Mouse (Mus musculus) embryonic facial prominence, embryonic 12.5 days (tissue): ENCODE measurements around the gene Nebl. TPM values are rescaled to one million over a fixed set of nuclear protein-coding genes. Genes with fewer than 3 reads are reported as not detected.
A peak's percentile ranks its signal among the peaks of the same experiment; 100 is the strongest.

ENCODE experiments used
- ATAC-seq: fragments of 200-750 bp; cut with Nextera tagmentation; 2 replicates; pipeline ENCODE4 v1.8.0; 2017; ENCODE audit not compliant: insufficient number of reproducible peaks, insufficient read depth, low FRiP score, low TSS enrichment
- H3K27ac ChIP-seq: fragments of 300-500 bp; sonication (generic); 2 replicates; pipeline ENCODE4 v1.5.1; 2016; ENCODE audit warnings: mild to moderate bottlenecking
- H3K27me3 ChIP-seq: fragments of 300-500 bp; sonication (generic); 2 replicates; pipeline ENCODE4 v1.6.1; 2016; ENCODE audit warnings: mild to moderate bottlenecking, moderate library complexity
- H3K36me3 ChIP-seq: fragments of 300-500 bp; sonication (generic); 2 replicates; pipeline ENCODE4 v1.6.1; 2016; ENCODE audit warnings: mild to moderate bottlenecking
- H3K4me1 ChIP-seq: fragments of 300-500 bp; sonication (generic); 2 replicates; pipeline ENCODE4 v1.6.1; 2016
- H3K4me2 ChIP-seq: fragments of 300-500 bp; sonication (generic); replicated peaks from 2 replicates; pipeline ENCODE4 v1.6.1; 2016; ENCODE audit warnings: mild to moderate bottlenecking, moderate library complexity
- H3K4me3 ChIP-seq: fragments of 300-500 bp; sonication (generic); 2 replicates; pipeline ENCODE4 v1.5.1; 2016; ENCODE audit warnings: mild to moderate bottlenecking
- H3K9ac ChIP-seq: fragments of 300-500 bp; sonication (generic); 2 replicates; pipeline ENCODE4 v1.6.1; 2016; ENCODE audit warnings: mild to moderate bottlenecking, moderate library complexity
- H3K9me3 ChIP-seq: fragments of 300-500 bp; sonication (generic); 2 replicates; pipeline ENCODE4 v1.6.1; 2016; ENCODE audit warnings: mild to moderate bottlenecking, moderate library complexity
- WGBS: fragments of 180-500 bp; shearing (Covaris S2); methylation state at CpG from one replicate; pipeline ENCODE4 v1.1.7; 2016; 5-methylcytosine and 5-hydroxymethylcytosine counted together
- polyA plus RNA-seq: library from polyadenylated mRNA; unstranded; fragments of >200 nt; fragmentation: Nextera tagmentation; extraction: Ambion mirVana; gene quantifications from 2 replicates; pipeline ENCODE4 v1.2.1, GENCODE M21; 2016

Gene Nebl
- polyA plus RNA-seq, 1 experiment from 2014 or later = 9.4 TPM

- WGBS = 83% methylated on average over 12 of the region's 12 CpGs
- no peak overlapping the region for H3K9ac ChIP-seq
Observed at GRCm38 (mm10) chr2:17531355-17532105, 199.7 kb downstream of the Nebl start.

GRCm38 (mm10) chr2:17525739-17526526, 205.3 kb downstream of the Nebl start:
- Histone ChIP-seq H3K27ac (no peak overlapping the region), H3K4me2 (no peak overlapping the region), H3K4me1 (peaks cover 17% of the 10 kb centered on the region; the same call in 1 of the 2 replicates), H3K9me3 (no peaks in the 10 kb centered on the region), H3K36me3 (no peaks in the 10 kb centered on the region), H3K9ac (no peak overlapping the region), H3K27me3 (0 out of 2 replicates have a peak, but pooled peaks cover 5% of the 10 kb centered on the region), H3K4me3 (no peak overlapping the region)
- ATAC-seq = no peak
- WGBS = 81% methylated on average over 5 of the region's 5 CpGs

More at GRCm38 (mm10) chr2:17531355-17532105, 199.7 kb downstream of the Nebl start:
- H3K27me3 ChIP-seq = no peaks in the 10 kb centered on the region
- no peaks in the 10 kb centered on the region for H3K9me3 ChIP-seq
- no peak for ATAC-seq
- no peak overlapping the region for H3K4me3 ChIP-seq
- H3K4me1 ChIP-seq = no peaks in the 10 kb centered on the region
- no peak overlapping the region for H3K27ac ChIP-seq
- no peaks in the 10 kb centered on the region for H3K36me3 ChIP-seq
- no peak overlapping the region for H3K4me2 ChIP-seq

GRCm38 (mm10) chr2:17525211-17525610, 206.1 kb downstream of the Nebl start:
- 0 out of 2 replicates have a peak, but pooled peaks cover 5% of the 10 kb centered on the region for H3K27me3 ChIP-seq
- no peak overlapping the region for H3K27ac ChIP-seq

GRCm38 (mm10) chr2:17524205-17524978, 206.9 kb downstream of the Nebl start:
- Histone ChIP-seq H3K4me3 (no peak overlapping the region), H3K4me2 (no peak overlapping the region), H3K9ac (no peak overlapping the region), H3K9me3 (no peaks in the 10 kb centered on the region), H3K4me1 (peaks cover 17% of the 10 kb centered on the region; the same call in 1 of the 2 replicates), H3K27me3 (0 out of 2 replicates have a peak, but pooled peaks cover 5% of the 10 kb centered on the region), H3K36me3 (no peaks in the 10 kb centered on the region), H3K27ac (peak overlapping the region; percentile 17; the same call in 1 of the 2 replicates)
- ATAC-seq = no peak
- WGBS = 16% methylated on average over 10 of the region's 10 CpGs

More at GRCm38 (mm10) chr2:17525211-17525610, 206.1 kb downstream of the Nebl start:
- no peak overlapping the region for H3K9ac ChIP-seq
- 25% methylated on average over 4 of the region's 4 CpGs for WGBS
- no peak overlapping the region for H3K4me3 ChIP-seq
- no peak for ATAC-seq
- no peaks in the 10 kb centered on the region for H3K36me3 ChIP-seq
- no peak overlapping the region for H3K4me2 ChIP-seq
- H3K9me3 ChIP-seq = no peaks in the 10 kb centered on the region
- H3K4me1 ChIP-seq = peaks cover 17% of the 10 kb centered on the region; the same call in 1 of the 2 replicates

GRCm38 (mm10) chr2:17523791-17524190, 207.5 kb downstream of the Nebl start:
- Histone ChIP-seq H3K36me3 (no peaks in the 10 kb centered on the region), H3K9ac (no peak overlapping the region), H3K9me3 (no peaks in the 10 kb centered on the region), H3K27ac (peak overlapping the region; percentile 17; the same call in 1 of the 2 replicates), H3K4me3 (no peak overlapping the region), H3K4me2 (no peak overlapping the region), H3K27me3 (0 out of 2 replicates have a peak, but pooled peaks cover 5% of the 10 kb centered on the region), H3K4me1 (peaks cover 17% of the 10 kb centered on the region; the same call in 1 of the 2 replicates)
- WGBS = 7% methylated on average over 4 of the region's 4 CpGs
- ATAC-seq = no peak

GRCm38 (mm10) chr2:17515686-17516085, 215.6 kb downstream of the Nebl start:
- Histone ChIP-seq H3K9me3 (no peaks in the 10 kb centered on the region), H3K4me1 (no peaks in the 10 kb centered on the region), H3K36me3 (no peaks in the 10 kb centered on the region), H3K4me2 (no peak overlapping the region), H3K4me3 (no peak overlapping the region), H3K9ac (no peak overlapping the region), H3K27ac (no peak overlapping the region), H3K27me3 (no peaks in the 10 kb centered on the region)
- no peak for ATAC-seq
- 90% methylated on average over 2 of the region's 2 CpGs for WGBS

- H3K4me2 ChIP-seq = no peak overlapping the region
Observed at GRCm38 (mm10) chr2:17514765-17515164, 216.5 kb downstream of the Nebl start.

GRCm38 (mm10) chr2:17509942-17510341, 221.3 kb downstream of the Nebl start:
- Histone ChIP-seq H3K4me3 (no peak overlapping the region), H3K9ac (no peak overlapping the region), H3K4me2 (no peak overlapping the region), H3K36me3 (no peaks in the 10 kb centered on the region), H3K27ac (no peak overlapping the region), H3K27me3 (no peaks in the 10 kb centered on the region), H3K9me3 (no peaks in the 10 kb centered on the region), H3K4me1 (no peaks in the 10 kb centered on the region)
- ATAC-seq = no peak
- WGBS = 64% methylated on average over 1 of the region's 1 CpGs

More at GRCm38 (mm10) chr2:17514765-17515164, 216.5 kb downstream of the Nebl start:
- Histone ChIP-seq H3K9me3 (no peaks in the 10 kb centered on the region), H3K36me3 (no peaks in the 10 kb centered on the region), H3K4me1 (no peaks in the 10 kb centered on the region), H3K9ac (no peak overlapping the region), H3K4me3 (no peak overlapping the region), H3K27me3 (no peaks in the 10 kb centered on the region), H3K27ac (no peak overlapping the region)
- 61% methylated on average over 12 of the region's 12 CpGs for WGBS
- no peak for ATAC-seq

GRCm38 (mm10) chr2:17507362-17507761, 223.9 kb downstream of the Nebl start:
- no peak overlapping the region for H3K9ac ChIP-seq
- WGBS = 86% methylated on average over 2 of the region's 2 CpGs
- no peak overlapping the region for H3K4me3 ChIP-seq
- H3K9me3 ChIP-seq = no peaks in the 10 kb centered on the region
- no peak for ATAC-seq
- H3K4me1 ChIP-seq = no peaks in the 10 kb centered on the region
- H3K27me3 ChIP-seq = no peaks in the 10 kb centered on the region
- no peaks in the 10 kb centered on the region for H3K36me3 ChIP-seq
- no peak overlapping the region for H3K27ac ChIP-seq
- no peak overlapping the region for H3K4me2 ChIP-seq

- H3K36me3 ChIP-seq = no peaks in the 10 kb centered on the region
- H3K9ac ChIP-seq = no peak overlapping the region
- ATAC-seq = no peak
- no peaks in the 10 kb centered on the region for H3K27me3 ChIP-seq
- 83% methylated on average over 6 of the region's 6 CpGs for WGBS
- H3K27ac ChIP-seq = no peak overlapping the region
- no peak overlapping the region for H3K4me3 ChIP-seq
- no peaks in the 10 kb centered on the region for H3K9me3 ChIP-seq
- H3K4me1 ChIP-seq = no peaks in the 10 kb centered on the region
- H3K4me2 ChIP-seq = no peak overlapping the region
Observed at GRCm38 (mm10) chr2:17504115-17504774, 227.0 kb downstream of the Nebl start.

- Histone ChIP-seq H3K27ac (no peak overlapping the region), H3K27me3 (no peaks in the 10 kb centered on the region), H3K9me3 (no peaks in the 10 kb centered on the region), H3K4me1 (no peaks in the 10 kb centered on the region), H3K36me3 (no peaks in the 10 kb centered on the region), H3K9ac (no peak overlapping the region), H3K4me3 (no peak overlapping the region), H3K4me2 (no peak overlapping the region)
- WGBS = 89% methylated on average over 3 of the region's 3 CpGs
- no peak for ATAC-seq
Observed at GRCm38 (mm10) chr2:17501075-17501474, 230.2 kb downstream of the Nebl start.
